Mouse (Mus musculus) urinary bladder, postnatal 10 days (tissue): Measurements from ENCODE around the gene Arid3c.

Experiments
- DNase-seq: peaks from one replicate; pipeline ENCODE4 v3.0.0; 2022; ENCODE audit warnings: low spot score

Gene Arid3c

GRCm38 (mm10) chr4:41745021-41745420 is 14.1 kb upstream of the Arid3c start:
- DNase-seq = no peak

GRCm38 (mm10) chr4:41744131-41744530 is 13.2 kb upstream of the Arid3c start:
- no peak for DNase-seq

GRCm38 (mm10) chr4:41741158-41741560 is 10.2 kb upstream of the Arid3c start:
- DNase-seq = peak; percentile 63

- DNase-seq = no peak
Measured at GRCm38 (mm10) chr4:41740380-41741157, 9.6 kb upstream of the Arid3c start.

GRCm38 (mm10) chr4:41739260-41739659 is 8.3 kb upstream of the Arid3c start:
- DNase-seq = no peak

- no peak for DNase-seq
Measured at GRCm38 (mm10) chr4:41738256-41738603, 7.3 kb upstream of the Arid3c start.

- no peak for DNase-seq
Measured at GRCm38 (mm10) chr4:41737602-41738255, 6.8 kb upstream of the Arid3c start.

- no peak for DNase-seq
Measured at GRCm38 (mm10) chr4:41726826-41727621, 3.9 kb downstream of the Arid3c start.

- DNase-seq = no peak
Measured at GRCm38 (mm10) chr4:41722918-41723351, 8.0 kb downstream of the Arid3c start, which contains the start of gene Dctn3. Dctn3 (minus strand) TSS chr4:41723170.

GRCm38 (mm10) chr4:41716834-41717233 is 14.1 kb downstream of the Arid3c start:
- no peak for DNase-seq

- DNase-seq = no peak
Measured at GRCm38 (mm10) chr4:41715596-41715995, 15.3 kb downstream of the Arid3c start.

- no peak for DNase-seq
Measured at GRCm38 (mm10) chr4:41715082-41715481, 15.9 kb downstream of the Arid3c start.

- DNase-seq = no peak
Measured at GRCm38 (mm10) chr4:41714276-41714675, 16.7 kb downstream of the Arid3c start.

- peak; percentile 42 for DNase-seq
Measured at GRCm38 (mm10) chr4:41713197-41714067, 17.5 kb downstream of the Arid3c start, which contains the start of gene Rpp25l. Rpp25l (minus strand) TSS chr4:41713534.

- DNase-seq = no peak
Measured at GRCm38 (mm10) chr4:41712421-41713196, 18.3 kb downstream of the Arid3c start.

GRCm38 (mm10) chr4:41711705-41712375 is 19.1 kb downstream of the Arid3c start:
- DNase-seq = no peak

GRCm38 (mm10) chr4:41710229-41710628 is 20.7 kb downstream of the Arid3c start:
- DNase-seq = no peak

- no peak for DNase-seq
Measured at GRCm38 (mm10) chr4:41708192-41708745, 22.7 kb downstream of the Arid3c start.

GRCm38 (mm10) chr4:41707011-41707535 is 23.9 kb downstream of the Arid3c start:
- no peak for DNase-seq
